Mouse (Mus musculus): ENCODE results near the gene Tmem170b. TPM values are rescaled to one million over a fixed set of nuclear protein-coding genes. Genes with fewer than 3 reads are reported as not detected.

Tmem170b gene
- 61.8 and 99.1 TPM in 2 replicates for total RNA-seq (2023)

GRCm38 (mm10) chr13:41605099-41606010 is at the start of gene Tmem170b:
Gene Tmem170b, plus strand, starts transcription at chr13:41605907.

Other genes with a start within 250 kb of the Tmem170b start
- gene Nedd9, start 118.5 kb upstream of the Tmem170b start, total RNA-seq (2023) = 163 and 206 TPM in 2 replicates
- gene Adtrp, start 241.8 kb downstream of the Tmem170b start, total RNA-seq (2023) = 10.9 and 12.8 TPM in 2 replicates